Mouse (Mus musculus) spleen, postnatal 36 days (tissue): Measurements from ENCODE around the gene Zscan21.
"Not testable (repeated sequence)": the region's sequence is repeated elsewhere in the genome, so short reads cannot be mapped to it uniquely, and the experiment has no call there.

Experiments used
- DNase-seq, 2 experiments: peaks; one replicate each; pipeline ENCODE4 v3.0.0; 2022; ENCODE audit warnings: low spot score in 2 of 2, mixed read lengths in 1 of 2

Gene Zscan21

DNA sequence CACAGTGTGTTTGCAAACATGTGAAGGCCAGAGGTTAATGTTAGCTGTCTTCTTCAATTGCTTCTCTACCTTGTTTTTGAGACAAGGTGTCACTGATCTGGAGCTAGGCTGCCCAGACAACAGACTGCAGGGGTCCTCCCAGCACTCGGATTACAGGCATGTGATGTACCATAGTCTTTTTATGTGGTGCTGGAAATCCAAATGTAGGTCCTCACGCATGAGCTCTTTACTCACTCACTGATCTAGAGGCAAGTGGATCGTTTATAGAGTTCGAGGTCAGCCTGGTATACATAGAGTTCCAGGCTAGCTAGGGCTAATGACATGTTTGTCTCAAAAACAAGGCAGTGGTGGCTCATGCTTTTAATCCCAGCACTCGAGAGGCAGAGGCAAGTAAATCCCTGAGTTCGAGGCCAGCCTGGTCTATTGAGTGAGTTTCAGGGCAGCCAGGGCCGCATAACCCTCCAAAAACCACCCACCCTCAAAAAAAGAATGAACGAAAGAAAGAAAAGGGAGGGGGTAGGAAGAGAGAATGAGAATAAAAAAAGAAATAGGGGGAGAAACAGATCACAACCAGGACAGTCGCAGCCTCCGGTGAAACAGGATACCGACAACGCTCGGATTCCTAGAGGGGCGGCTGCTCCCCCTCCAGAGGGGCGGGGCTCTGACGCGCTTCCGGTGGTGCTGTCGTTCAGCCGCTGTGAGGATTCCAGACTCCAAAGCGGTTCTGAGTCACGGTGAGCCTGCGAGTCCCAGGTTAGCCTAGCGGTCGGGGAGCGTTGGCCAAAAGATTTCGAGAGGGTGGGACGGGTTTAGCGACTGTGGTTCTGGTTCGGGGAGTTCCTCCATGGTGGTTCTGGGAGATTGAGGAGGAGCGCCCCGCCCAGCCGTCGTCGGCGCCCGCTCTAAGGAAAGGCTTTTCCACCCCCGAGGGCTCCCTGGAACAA is at the start of gene Zscan21:
Gene Zscan21, plus strand, starts transcription at position 649 of the 944 bp plus-strand sequence.
- DNase-seq = peak; percentile 81 to 86

- DNase-seq = no peak
These were observed 42.9 kb upstream of the Zscan21 start for GRCm38 (mm10) chr5:138073803-138074202.

DNA sequence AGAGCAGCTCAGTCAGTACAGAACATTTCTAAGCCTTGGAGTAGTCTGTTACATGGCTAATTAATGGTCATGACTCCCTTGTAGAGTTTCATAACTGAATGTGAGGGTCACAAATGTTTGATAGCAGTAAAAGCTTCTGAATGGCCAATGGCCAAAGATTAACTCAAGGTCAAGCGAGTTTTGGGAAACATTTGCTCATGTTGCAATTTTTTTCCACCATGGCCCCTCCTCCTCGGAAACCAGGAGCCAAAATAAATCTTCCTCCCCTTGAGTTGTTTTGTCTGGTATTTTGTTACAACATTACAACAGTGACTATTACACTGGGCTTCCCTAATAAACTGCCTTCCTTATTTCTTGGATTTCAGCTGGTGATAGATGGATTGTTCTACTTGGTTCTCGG is 41.0 kb upstream of the Zscan21 start:
- no peak for DNase-seq

GRCm38 (mm10) chr5:138076148-138076547 is 40.6 kb upstream of the Zscan21 start:
- no peak for DNase-seq

DNA sequence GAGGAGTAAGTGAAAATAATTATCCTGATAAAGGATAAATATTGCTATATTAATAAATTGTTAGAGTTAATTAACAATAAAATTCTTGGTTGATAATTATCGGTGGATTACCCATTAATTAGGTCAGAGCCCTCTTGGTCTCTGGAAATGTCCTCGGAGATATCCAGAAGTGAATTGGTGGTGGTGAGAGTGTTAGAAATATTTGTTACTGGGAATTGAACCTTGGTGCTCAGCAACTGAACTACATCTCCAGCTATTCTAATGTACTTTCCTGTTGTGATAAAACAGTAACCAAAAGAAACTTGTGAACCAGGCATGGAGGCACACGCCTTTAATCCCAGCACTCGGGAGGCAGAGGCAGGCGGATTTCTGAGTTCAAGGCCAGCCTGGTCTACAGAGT is 36.2 kb upstream of the Zscan21 start:
- no peak for DNase-seq

GRCm38 (mm10) chr5:138081446-138081845 is 35.3 kb upstream of the Zscan21 start:
- no peak for DNase-seq

DNA sequence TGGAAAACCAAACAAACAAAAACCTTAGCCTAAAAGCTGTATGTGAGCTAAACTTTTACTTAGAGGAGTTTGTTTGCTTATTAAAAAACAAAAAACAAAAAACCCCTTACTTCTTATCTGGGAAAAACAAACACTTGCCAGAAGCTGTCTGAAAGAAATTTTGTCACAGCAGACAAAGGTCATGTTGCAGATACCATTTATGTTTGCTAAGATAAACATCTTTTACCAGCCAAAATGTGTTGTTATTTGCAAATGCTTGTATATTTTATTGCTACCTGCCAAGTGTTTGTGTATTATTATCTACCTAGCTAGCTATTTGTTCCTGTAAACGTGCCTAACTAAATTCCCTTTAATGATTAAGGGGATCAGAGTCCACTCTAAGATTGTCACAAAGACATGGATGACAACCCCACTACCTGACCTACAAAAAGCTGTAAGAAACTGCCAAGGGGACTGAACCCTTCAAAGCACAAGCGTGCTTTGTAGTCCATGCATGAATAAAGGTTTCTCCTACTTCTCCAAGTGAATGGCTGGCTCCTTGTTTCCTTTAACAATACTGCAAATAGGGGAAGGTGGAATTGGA is 33.3 kb upstream of the Zscan21 start:
- no peak for DNase-seq

- no peak for DNase-seq
These were observed 32.8 kb upstream of the Zscan21 start for GRCm38 (mm10) chr5:138083936-138084335.

- DNase-seq = peak in 1 of 2 experiments; percentile 18
These were observed 32.2 kb upstream of the Zscan21 start for GRCm38 (mm10) chr5:138084507-138084906.

DNA sequence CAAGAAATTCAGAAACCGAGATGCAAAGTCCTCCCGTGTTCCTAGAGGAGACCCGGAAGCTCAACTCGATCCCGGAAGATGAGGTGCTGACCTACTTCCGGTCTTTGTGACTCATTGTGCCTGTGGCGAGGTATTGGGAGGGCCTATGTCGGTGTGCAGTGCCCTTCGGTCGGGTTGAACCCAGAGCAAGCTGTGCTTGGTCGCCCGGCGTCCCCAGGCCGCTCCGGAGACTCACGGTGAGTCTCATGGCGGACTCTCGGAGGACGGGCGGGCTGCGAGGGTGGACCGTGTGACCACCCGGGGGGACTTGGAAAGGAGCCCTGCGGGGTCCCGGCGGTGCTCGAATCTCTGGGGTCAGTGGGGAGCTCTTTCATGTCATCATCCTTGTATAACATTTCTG is 31.7 kb upstream of the Zscan21 start, which contains the start of gene Zkscan1:
Gene Zkscan1, plus strand, starts transcription at position 89 of the 400 bp plus-strand sequence.
- peak; percentile 78 to 86 for DNase-seq

DNA sequence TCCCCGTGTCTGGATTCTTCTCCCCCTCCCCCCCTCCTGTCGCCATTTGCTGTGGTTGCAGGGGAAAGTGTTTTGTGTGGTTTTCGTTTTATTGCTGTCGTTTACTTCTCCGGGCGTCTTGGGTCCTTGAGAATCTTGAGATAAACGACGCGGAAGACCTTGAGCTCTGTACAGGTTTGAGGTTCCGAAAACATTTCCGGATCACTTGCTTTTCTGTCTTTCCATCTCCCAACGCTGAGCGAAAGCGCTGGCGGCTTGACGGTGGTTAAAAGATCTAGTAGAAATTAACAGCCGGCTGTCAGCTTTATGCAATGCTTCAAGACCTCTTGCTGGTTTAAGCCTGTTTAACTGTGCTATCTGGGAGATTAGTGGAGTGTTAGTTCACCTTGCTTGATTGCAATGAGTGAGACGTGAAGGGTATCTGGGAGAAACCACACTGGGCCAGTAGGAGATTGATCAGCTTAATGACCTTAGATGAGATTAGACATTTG is 31.2 kb upstream of the Zscan21 start:
- DNase-seq = peak in 1 of 2 experiments; percentile 10

DNA sequence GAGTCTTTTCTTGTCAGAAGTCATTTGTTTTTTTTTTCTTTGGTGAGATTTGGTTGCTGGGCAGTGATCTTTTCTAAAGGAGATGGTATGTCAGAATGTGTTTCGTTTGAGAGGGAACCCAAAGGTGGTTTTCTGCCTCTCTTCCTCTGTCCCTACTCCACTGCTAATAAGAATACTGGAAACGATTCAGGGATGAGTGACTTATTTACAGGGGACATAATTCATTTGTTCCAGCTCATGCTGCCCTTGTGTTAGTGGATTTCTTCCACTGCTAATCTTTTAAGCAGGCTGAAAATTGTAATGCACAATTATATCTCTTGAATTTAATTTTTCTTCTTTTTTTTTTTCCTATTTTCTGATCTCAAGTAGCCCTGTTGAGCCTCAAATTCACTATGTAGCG is 29.9 kb upstream of the Zscan21 start:
- DNase-seq = no peak

DNA sequence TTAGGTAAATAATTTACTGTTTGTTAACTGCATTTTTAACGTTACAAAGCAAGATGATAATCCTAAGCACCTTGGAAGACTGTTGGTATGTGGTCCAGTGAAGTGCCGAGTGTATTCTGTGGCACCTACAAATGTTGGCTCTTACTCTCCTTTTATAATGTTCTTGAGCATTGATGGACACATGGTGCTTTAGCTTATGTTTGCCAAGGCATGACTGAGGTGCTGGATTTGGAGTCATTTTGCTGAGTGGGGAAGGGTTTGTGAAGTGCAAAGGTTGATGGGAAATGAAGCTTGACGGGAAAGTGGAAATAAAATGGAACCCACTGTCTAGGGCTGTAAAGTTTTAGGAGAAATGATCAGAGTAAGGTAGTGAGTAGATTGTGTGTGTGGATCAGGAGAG is 28.3 kb upstream of the Zscan21 start:
- no peak for DNase-seq

DNA sequence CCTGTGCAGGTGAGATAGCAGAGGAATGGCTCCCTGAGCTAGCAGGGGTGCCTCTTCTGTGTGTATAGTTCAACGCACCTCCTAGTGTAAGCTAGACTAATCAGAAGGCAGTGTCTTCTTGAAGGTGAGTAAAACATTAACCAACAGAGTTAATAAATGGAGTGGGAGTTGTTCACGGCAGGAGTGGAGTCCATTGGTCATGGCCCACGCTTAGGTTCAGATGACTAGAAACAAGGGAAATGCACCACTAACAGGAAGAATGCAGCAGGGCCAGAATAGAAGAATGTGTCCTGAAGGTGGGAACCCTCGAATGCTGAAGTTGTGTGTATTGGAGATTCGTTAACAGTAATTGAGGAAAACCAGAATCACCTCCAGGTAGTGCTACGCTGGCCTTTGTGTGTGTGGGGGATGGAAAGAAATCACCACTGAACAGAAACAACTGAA is 27.6 kb upstream of the Zscan21 start:
- no peak for DNase-seq

GRCm38 (mm10) chr5:138090271-138090670 is 26.4 kb upstream of the Zscan21 start:
- no peak for DNase-seq

- no peak for DNase-seq
These were observed 26.0 kb upstream of the Zscan21 start for GRCm38 (mm10) chr5:138090737-138091136.

- DNase-seq = no peak
These were observed 23.9 kb upstream of the Zscan21 start for GRCm38 (mm10) chr5:138092771-138093170.

GRCm38 (mm10) chr5:138094474-138094873 is 22.2 kb upstream of the Zscan21 start:
- DNase-seq = no peak

DNA sequence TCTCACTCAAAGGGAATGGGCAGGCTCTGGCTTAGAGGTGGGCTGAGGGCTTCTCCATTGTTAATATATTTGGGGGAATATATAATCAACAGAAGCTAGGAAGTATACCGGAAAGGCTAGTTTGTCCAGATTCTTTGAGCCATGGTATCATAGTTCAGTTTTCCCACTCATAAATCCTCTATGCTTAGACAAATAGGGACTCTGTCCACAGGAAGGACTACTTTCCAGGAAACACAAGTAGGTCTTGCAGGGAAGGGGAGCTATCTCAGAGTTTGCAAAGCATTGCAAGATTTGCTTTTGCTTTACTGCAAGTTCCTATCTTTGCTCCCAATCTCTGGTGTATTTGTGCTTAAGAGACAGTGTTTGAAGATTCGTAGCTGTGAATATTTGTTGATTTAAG is 11.7 kb upstream of the Zscan21 start:
- no peak for DNase-seq

- no peak for DNase-seq
These were observed 9.6 kb upstream of the Zscan21 start for GRCm38 (mm10) chr5:138107130-138107529.

DNA sequence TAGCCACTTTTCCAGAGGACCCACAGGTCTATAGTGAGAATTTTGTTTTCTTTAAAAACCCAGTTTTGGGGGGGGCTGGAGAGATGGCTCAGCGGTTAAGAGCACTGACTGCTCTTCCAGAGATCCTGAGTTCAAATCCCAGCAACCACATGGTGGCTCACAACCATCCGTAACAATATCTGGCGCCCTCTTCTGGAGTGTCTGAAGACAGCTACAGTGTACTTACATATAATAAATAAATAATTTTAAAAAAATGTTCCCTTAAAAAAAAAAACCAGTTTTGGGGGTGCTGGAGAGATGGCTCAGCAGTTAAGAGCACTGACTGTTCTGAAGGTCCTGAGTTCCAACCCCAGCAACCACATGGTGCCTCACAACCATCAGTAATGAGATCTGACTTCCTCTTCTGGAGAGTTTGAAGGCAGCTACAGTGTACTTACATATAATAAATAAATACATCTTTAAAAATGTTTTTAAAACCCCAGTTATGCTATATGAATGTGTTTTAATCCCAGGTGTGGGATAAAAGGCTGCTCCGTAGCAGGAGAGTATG is 6.8 kb upstream of the Zscan21 start:
- DNase-seq = not testable (repeated sequence)
